Mouse (Mus musculus) embryonic facial prominence, embryonic 11.5 days (tissue): ENCODE measurements around the gene Fat3. TPM values are rescaled to one million over a fixed set of nuclear protein-coding genes. Genes with fewer than 3 reads are reported as not detected.

Experiments
- ATAC-seq: fragments of 200-750 bp; cut with Nextera tagmentation; replicated peaks from 2 replicates; pipeline ENCODE4 v1.8.0; 2017; ENCODE audit warnings: low read depth; ENCODE audit not compliant: insufficient number of reproducible peaks, low FRiP score, low TSS enrichment
- DNase-seq: peaks from one replicate; pipeline ENCODE4 v3.0.0-alpha.2; 2015; ENCODE audit warnings: low spot score
- H3K27ac ChIP-seq: fragments of 300-500 bp; sonication (generic); replicated peaks from 2 replicates; pipeline ENCODE4 v1.5.1; 2014; ENCODE audit warnings: mild to moderate bottlenecking, low read depth, low read length, control low read depth
- H3K27me3 ChIP-seq: fragments of 300-500 bp; sonication (generic); 2 replicates; pipeline ENCODE4 v1.6.1; 2014; ENCODE audit warnings: mild to moderate bottlenecking, low read length, moderate library complexity, mixed read lengths; ENCODE audit not compliant: control insufficient read depth, insufficient read depth
- H3K36me3 ChIP-seq: fragments of 300-500 bp; sonication (generic); replicated peaks from 2 replicates; pipeline ENCODE4 v1.6.1; 2014; ENCODE audit warnings: low read depth, mild to moderate bottlenecking, low read length, moderate library complexity, mixed read lengths; ENCODE audit not compliant: control insufficient read depth, insufficient read depth
- H3K4me1 ChIP-seq: fragments of 300-500 bp; sonication (generic); 2 replicates; pipeline ENCODE4 v1.6.1; 2014; ENCODE audit warnings: low read length, mixed read lengths; ENCODE audit not compliant: control insufficient read depth, insufficient read depth
- H3K4me2 ChIP-seq: fragments of 300-500 bp; sonication (generic); 2 replicates; pipeline ENCODE4 v1.6.1; 2014; ENCODE audit warnings: low read depth, mild to moderate bottlenecking, control low read depth, low read length, moderate library complexity
- H3K4me3 ChIP-seq: fragments of 300-500 bp; sonication (generic); 2 replicates; pipeline ENCODE4 v1.5.1; 2014; ENCODE audit warnings: low read depth, low read length, control low read depth
- H3K9ac ChIP-seq: fragments of 300-500 bp; sonication (generic); replicated peaks from 2 replicates; pipeline ENCODE4 v1.6.1; 2014; ENCODE audit warnings: mild to moderate bottlenecking, control low read depth, low read length
- H3K9me3 ChIP-seq: fragments of 300-500 bp; sonication (generic); replicated peaks from 2 replicates; pipeline ENCODE4 v1.6.1; 2016; ENCODE audit warnings: mild to moderate bottlenecking, low read length, inconsistent platforms, mixed read lengths; ENCODE audit not compliant: control insufficient read depth
- WGBS: fragments of 180-500 bp; shearing (Covaris S2); extraction: QIAGEN DNeasy Blood & Tissue Kit; methylation state at CpG from one replicate; pipeline ENCODE4 v1.1.7; 2014; 5-methylcytosine and 5-hydroxymethylcytosine counted together
- polyA plus RNA-seq: library from polyadenylated mRNA; unstranded; fragments of >200 nt; fragmentation: Nextera tagmentation; extraction: Ambion mirVana; gene quantifications from 2 replicates; pipeline ENCODE4 v1.2.1, GENCODE M21; 2014

Fat3 gene
- polyA plus RNA-seq, 1 experiment from 2014 or later, result 4.1 TPM

GRCm38 (mm10) chr9:16302484-16302883 is 198.6 kb downstream of the Fat3 start:
- no peak overlapping the region for H3K9ac ChIP-seq
- no peak overlapping the region for H3K4me3 ChIP-seq
- no peak overlapping the region for H3K4me2 ChIP-seq
- no peak for DNase-seq
- no peak for ATAC-seq
- H3K27me3 ChIP-seq, result no peaks in the 10 kb centered on the region
- H3K9me3 ChIP-seq, result no peaks in the 10 kb centered on the region
- H3K4me1 ChIP-seq, result no peaks in the 10 kb centered on the region
- no peak overlapping the region for H3K27ac ChIP-seq
- 68% methylated on average over 3 of the region's 3 CpGs for WGBS
- no peaks in the 10 kb centered on the region for H3K36me3 ChIP-seq

GRCm38 (mm10) chr9:16297935-16298334 is 203.2 kb downstream of the Fat3 start:
- DNase-seq (no peak), ATAC-seq (no peak)
- Histone ChIP-seq H3K4me3 (no peak overlapping the region), H3K36me3 (no peaks in the 10 kb centered on the region), H3K4me2 (no peak overlapping the region), H3K27me3 (no peaks in the 10 kb centered on the region), H3K9ac (no peak overlapping the region), H3K27ac (no peak overlapping the region), H3K4me1 (no peaks in the 10 kb centered on the region), H3K9me3 (no peaks in the 10 kb centered on the region)
- 69% methylated on average over 3 of the region's 3 CpGs for WGBS

GRCm38 (mm10) chr9:16293928-16294806 is 206.9 kb downstream of the Fat3 start:
- Histone ChIP-seq H3K4me1 (no peaks in the 10 kb centered on the region), H3K27me3 (no peaks in the 10 kb centered on the region), H3K27ac (no peak overlapping the region), H3K4me3 (no peak overlapping the region), H3K4me2 (no peak overlapping the region), H3K9me3 (no peaks in the 10 kb centered on the region), H3K36me3 (no peaks in the 10 kb centered on the region), H3K9ac (no peak overlapping the region)
- DNase-seq (no peak), ATAC-seq (no peak)
- 77% methylated on average over 6 of the region's 6 CpGs for WGBS

- WGBS, result 78% methylated on average over 2 of the region's 2 CpGs
- no peak for DNase-seq
- Histone ChIP-seq H3K27me3 (no peaks in the 10 kb centered on the region), H3K9me3 (no peaks in the 10 kb centered on the region), H3K4me2 (no peak overlapping the region), H3K4me3 (no peak overlapping the region), H3K36me3 (no peaks in the 10 kb centered on the region), H3K9ac (no peak overlapping the region), H3K4me1 (no peaks in the 10 kb centered on the region), H3K27ac (no peak overlapping the region)
- ATAC-seq, result no peak
Measured at GRCm38 (mm10) chr9:16292492-16292891, 208.6 kb downstream of the Fat3 start.

- no peaks in the 10 kb centered on the region for H3K27me3 ChIP-seq
- no peaks in the 10 kb centered on the region for H3K9me3 ChIP-seq
- 81% methylated on average over 2 of the region's 2 CpGs for WGBS
- no peak overlapping the region for H3K27ac ChIP-seq
- DNase-seq (no peak), ATAC-seq (no peak)
- no peak overlapping the region for H3K4me3 ChIP-seq
- no peak overlapping the region for H3K9ac ChIP-seq
- H3K36me3 ChIP-seq, result no peaks in the 10 kb centered on the region
- no peaks in the 10 kb centered on the region for H3K4me1 ChIP-seq
- H3K4me2 ChIP-seq, result no peak overlapping the region
Measured at GRCm38 (mm10) chr9:16290911-16291310, 210.2 kb downstream of the Fat3 start.

- no peak for ATAC-seq
- H3K9ac ChIP-seq, result no peak overlapping the region
- no peaks in the 10 kb centered on the region for H3K9me3 ChIP-seq
- no peak overlapping the region for H3K4me2 ChIP-seq
- no peaks in the 10 kb centered on the region for H3K27me3 ChIP-seq
- H3K27ac ChIP-seq, result no peak overlapping the region
- H3K4me3 ChIP-seq, result no peak overlapping the region
- no peaks in the 10 kb centered on the region for H3K36me3 ChIP-seq
- no peaks in the 10 kb centered on the region for H3K4me1 ChIP-seq
- 67% methylated on average over 1 of the region's 1 CpGs for WGBS
- DNase-seq, result no peak
Measured at GRCm38 (mm10) chr9:16283033-16283432, 218.1 kb downstream of the Fat3 start.

- H3K9me3 ChIP-seq, result no peaks in the 10 kb centered on the region
- DNase-seq (no peak), ATAC-seq (no peak)
- H3K9ac ChIP-seq, result no peak overlapping the region
- no peak overlapping the region for H3K4me3 ChIP-seq
- no peak overlapping the region for H3K27ac ChIP-seq
- H3K27me3 ChIP-seq, result no peaks in the 10 kb centered on the region
- H3K36me3 ChIP-seq, result no peaks in the 10 kb centered on the region
- H3K4me2 ChIP-seq, result no peak overlapping the region
- H3K4me1 ChIP-seq, result no peaks in the 10 kb centered on the region
Measured at GRCm38 (mm10) chr9:16282291-16282804, 218.7 kb downstream of the Fat3 start.

- Histone ChIP-seq H3K27me3 (no peaks in the 10 kb centered on the region), H3K27ac (no peak overlapping the region), H3K9ac (no peak overlapping the region), H3K36me3 (no peaks in the 10 kb centered on the region), H3K4me1 (no peaks in the 10 kb centered on the region), H3K9me3 (no peaks in the 10 kb centered on the region), H3K4me2 (no peak overlapping the region), H3K4me3 (no peak overlapping the region)
- WGBS, result 65% methylated on average over 2 of the region's 2 CpGs
- no peak for ATAC-seq
- no peak for DNase-seq
Measured at GRCm38 (mm10) chr9:16275589-16275988, 225.5 kb downstream of the Fat3 start.
